Mouse (Mus musculus) CH12.LX (cell line): ENCODE results near the gene Serpinb9. TPM values are rescaled to one million over a fixed set of nuclear protein-coding genes. Genes with fewer than 3 reads are reported as not detected.

Source experiments
- DNase-seq: peaks from one replicate; pipeline ENCODE4 v3.0.0-alpha.2; 2013; ENCODE audit errors: extremely low read depth
- H3K27ac ChIP-seq: 2 replicates; pipeline ENCODE4 v1.5.1; 2012; ENCODE audit warnings: low read depth, mild to moderate bottlenecking, control low read depth, moderate library complexity; ENCODE audit not compliant: insufficient read depth
- H3K27me3 ChIP-seq: replicated peaks from 2 replicates; pipeline ENCODE3; 2012; ENCODE audit warnings: inconsistent platforms
- H3K36me3 ChIP-seq, 2 experiments: replicated peaks in 1 of 2; 2 replicates each; pipeline versions ENCODE3 to v1.6.1; 2012; ENCODE audit warnings: inconsistent platforms in 1 of 2, low read length in 1 of 2, mild to moderate bottlenecking in 1 of 2, mixed read lengths in 1 of 2, moderate library complexity in 1 of 2; ENCODE audit not compliant: control insufficient read depth in 1 of 2, insufficient read depth in 1 of 2
- H3K4me1 ChIP-seq, 2 experiments: 2 replicates each; pipeline ENCODE4 v1.6.1; 2012; ENCODE audit warnings: inconsistent platforms in 1 of 2, moderate library complexity in 1 of 2; ENCODE audit not compliant: insufficient read depth in 2 of 2, control insufficient read depth in 1 of 2
- H3K4me2 ChIP-seq: 2 replicates; pipeline ENCODE4 v1.6.1; 2012; ENCODE audit warnings: low read depth, mild to moderate bottlenecking, control low read depth; ENCODE audit not compliant: poor library complexity, insufficient read depth, severe bottlenecking
- H3K4me3 ChIP-seq, 3 experiments: fragments of 150-350 bp in 1 of 3; sonication (generic) in 1 of 3; replicated peaks in 1 of 3; 2 replicates each; pipeline versions ENCODE3 to v1.5.1; 2011 to 2012; ENCODE audit warnings: low read depth in 2 of 3, low read length in 2 of 3, mild to moderate bottlenecking in 2 of 3, moderate library complexity in 2 of 3, control low read depth in 1 of 3, improper control_type of control experiment in 1 of 3, inconsistent platforms in 1 of 3, mixed read lengths in 1 of 3; ENCODE audit not compliant: poor library complexity in 1 of 3
- H3K79me2 ChIP-seq: replicated peaks from 2 replicates; pipeline ENCODE4 v1.6.1; 2012; ENCODE audit warnings: mild to moderate bottlenecking, moderate library complexity; ENCODE audit not compliant: control insufficient read depth, poor library complexity, insufficient read depth, severe bottlenecking; ENCODE audit errors: extremely low read depth
- H3K9ac ChIP-seq: 2 replicates; pipeline ENCODE4 v1.6.1; 2012; ENCODE audit warnings: low read depth, mild to moderate bottlenecking, control low read depth, moderate library complexity; ENCODE audit not compliant: insufficient read depth
- H3K9me3 ChIP-seq: replicated peaks from 2 replicates; pipeline ENCODE3; 2012; ENCODE audit warnings: low read length, inconsistent platforms, mixed read lengths
- E2F4 ChIP-seq: IDR thresholded peaks from 2 replicates; pipeline ENCODE4 v1.6.1; 2011; ENCODE audit warnings: low read depth, low read length, improper control_type of control experiment; ENCODE audit not compliant: insufficient replicate concordance
- ELF1 ChIP-seq: IDR thresholded peaks from 2 replicates; pipeline ENCODE4 v1.6.1; 2014; ENCODE audit warnings: low read depth, mild to moderate bottlenecking, inconsistent platforms, low read length, improper control_type of control experiment
- GABPA ChIP-seq: IDR thresholded peaks from 2 replicates; pipeline ENCODE4 v1.6.1; 2012; ENCODE audit warnings: low read depth, low read length, improper control_type of control experiment, inconsistent platforms; ENCODE audit not compliant: insufficient replicate concordance
- HCFC1 ChIP-seq: IDR thresholded peaks from 2 replicates; pipeline ENCODE4 v1.6.1; 2012; ENCODE audit warnings: low read depth, mild to moderate bottlenecking, inconsistent platforms, low read length, improper control_type of control experiment
- IRF4 ChIP-seq: IDR thresholded peaks from 2 replicates; pipeline ENCODE4 v1.6.1; 2014; ENCODE audit warnings: low read depth, mild to moderate bottlenecking, inconsistent platforms, low read length, improper control_type of control experiment
- JUN ChIP-seq: IDR thresholded peaks from 2 replicates; pipeline ENCODE4 v1.6.1; 2011; ENCODE audit warnings: low read depth, mild to moderate bottlenecking, low read length, improper control_type of control experiment, moderate library complexity; ENCODE audit not compliant: insufficient read depth
- KAT2A ChIP-seq: IDR thresholded peaks from 2 replicates; pipeline ENCODE4 v1.6.1; 2012; ENCODE audit warnings: low read length, improper control_type of control experiment, inconsistent platforms; ENCODE audit not compliant: insufficient replicate concordance
- MAFK ChIP-seq: IDR thresholded peaks from 2 replicates; pipeline ENCODE4 v1.6.1; 2011; ENCODE audit warnings: low read length, improper control_type of control experiment; ENCODE audit not compliant: insufficient replicate concordance
- MAX ChIP-seq: IDR thresholded peaks from 2 replicates; pipeline ENCODE4 v1.6.1; 2011; ENCODE audit warnings: low read length, improper control_type of control experiment
- MEF2A ChIP-seq: IDR thresholded peaks from 2 replicates; pipeline ENCODE4 v1.6.1; 2014; ENCODE audit warnings: low read depth, mild to moderate bottlenecking, inconsistent platforms, low read length, improper control_type of control experiment, borderline replicate concordance
- MXI1 ChIP-seq: IDR thresholded peaks from 2 replicates; pipeline ENCODE4 v1.6.1; 2011; ENCODE audit warnings: mild to moderate bottlenecking, low read depth, low read length, improper control_type of control experiment
- MYC ChIP-seq: IDR thresholded peaks from 2 replicates; pipeline ENCODE4 v1.6.1; 2011; ENCODE audit warnings: low read depth, mild to moderate bottlenecking, improper control_type of control experiment, low read length
- PAX5 ChIP-seq: IDR thresholded peaks from 2 replicates; pipeline ENCODE4 v1.6.1; 2012; ENCODE audit warnings: low read length, inconsistent platforms, mixed read lengths
- POLR2A ChIP-seq: IDR thresholded peaks from 2 replicates; pipeline ENCODE4 v1.6.1; 2011; ENCODE audit warnings: low read depth, mild to moderate bottlenecking, improper control_type of control experiment, low read length
- POLR2AphosphoS2 ChIP-seq: IDR thresholded peaks from 2 replicates; pipeline ENCODE4 v1.6.1; 2011; ENCODE audit warnings: low read depth, low read length, improper control_type of control experiment
- RCOR1 ChIP-seq: conservative IDR thresholded peaks from 2 replicates; pipeline ENCODE4 v1.6.1; 2012; ENCODE audit warnings: low read depth, mild to moderate bottlenecking, inconsistent platforms, low read length, improper control_type of control experiment
- SIN3A ChIP-seq: IDR thresholded peaks from 2 replicates; pipeline ENCODE4 v1.6.1; 2012; ENCODE audit warnings: low read length, improper control_type of control experiment, inconsistent platforms
- TBP ChIP-seq: conservative IDR thresholded peaks from 2 replicates; pipeline ENCODE4 v1.6.1; 2011; ENCODE audit warnings: low read depth, low read length, improper control_type of control experiment
- TCF12 ChIP-seq: IDR thresholded peaks from 2 replicates; pipeline ENCODE4 v1.6.1; 2014; ENCODE audit warnings: low read depth, mild to moderate bottlenecking, inconsistent platforms, low read length, improper control_type of control experiment
- UBTF ChIP-seq: IDR thresholded peaks from 2 replicates; pipeline ENCODE4 v1.6.1; 2012; ENCODE audit warnings: low read depth, mild to moderate bottlenecking, inconsistent platforms, low read length, improper control_type of control experiment, moderate library complexity
- USF1 ChIP-seq: IDR thresholded peaks from 2 replicates; pipeline ENCODE4 v1.6.1; 2014; ENCODE audit warnings: low read depth, mild to moderate bottlenecking, inconsistent platforms, low read length, improper control_type of control experiment
- ZKSCAN1 ChIP-seq: IDR thresholded peaks from 2 replicates; pipeline ENCODE4 v1.6.1; 2012; ENCODE audit warnings: low read depth, inconsistent platforms, low read length, improper control_type of control experiment, borderline replicate concordance
- dilution Hi-C: fragments of 300-500 bp; cut with MboI; formaldehyde crosslinking; loops from 2 replicates; pipeline ENCODE4 v1.14.3; 2020; ENCODE audit warnings: low sequenced_read_pairs; ENCODE audit not compliant: extremely low pct_unique_long_range_greater_than_20kb, extremely low pct_ligation_motif_present
- in situ Hi-C: fragments of 300-500 bp; cut with MboI; formaldehyde crosslinking; loops from 3 replicates; pipeline ENCODE4 v1.14.3; 2019; ENCODE audit warnings: low sequenced_read_pairs, low pct_ligation_motif_present, low pct_unique_long_range_greater_than_20kb, mixed read lengths
- polyA plus RNA-seq: library from polyadenylated mRNA; unstranded; fragments of >175 nt; gene quantifications from 2 replicates; pipeline ENCODE4 v1.2.1, GENCODE M21; 2012; ENCODE audit warnings: low read depth; ENCODE audit not compliant: insufficient read length
- total RNA-seq, 2 experiments: library from RNA; depleted of rRNA; stranded (reverse); fragments of 300-350 nt in 1 of 2; fragments of >200 nt in 1 of 2; gene quantifications; 2 replicates each; pipeline ENCODE4 v1.2.3; 2012 to 2014

The Serpinb9 gene
- total and polyA plus RNA-seq, 3 experiments: 3.5 to 14.6 (median 12.1) TPM

- Histone ChIP-seq H3K4me1 (peaks cover 0 to 9% of the 10 kb centered on the region in 2 experiments; a peak in 1 of 4 replicates), H3K27ac (no peak overlapping the region), H3K4me3 (no peak overlapping the region), H3K36me3 (peaks cover 0 to 87% of the 10 kb centered on the region in 2 experiments), H3K79me2 (no peaks in the 10 kb centered on the region), H3K27me3 (no peaks in the 10 kb centered on the region), H3K9me3 (no peaks in the 10 kb centered on the region), H3K4me2 (no peak overlapping the region), H3K9ac (no peak overlapping the region)
- dilution Hi-C loops: no loop called here
- no peak for DNase-seq
- in situ Hi-C loops: no loop called here
- TF ChIP-seq MEF2A: no peak
- TF ChIP-seq POLR2A: no peak
- no peak for TF ChIP-seq JUN
- TF ChIP-seq HCFC1: no peak
- TF ChIP-seq SIN3A: no peak
- TF ChIP-seq PAX5: no peak
- no peak for TF ChIP-seq ZKSCAN1
- no peak for TF ChIP-seq MXI1
- TF ChIP-seq TBP: no peak
- no peak for TF ChIP-seq UBTF
- no peak for TF ChIP-seq IRF4
- no peak for TF ChIP-seq ELF1
- TF ChIP-seq KAT2A: no peak
- no peak for TF ChIP-seq RCOR1
- no peak for TF ChIP-seq MYC
- no peak for TF ChIP-seq MAX
- no peak for TF ChIP-seq POLR2AphosphoS2
- no peak for TF ChIP-seq USF1
Measured at GRCm38 (mm10) chr13:32974889-32975460, 28.1 kb upstream of the Serpinb9 start.

- in situ Hi-C loops: no loop called here
- peaks cover 0 to 9% of the 10 kb centered on the region in 2 experiments; a peak in 1 of 4 replicates for H3K4me1 ChIP-seq
- peaks cover 0 to 80% of the 10 kb centered on the region in 2 experiments for H3K36me3 ChIP-seq
- no peak for DNase-seq
- no peak overlapping the region for H3K27ac ChIP-seq
- dilution Hi-C loops: no loop called here
- H3K79me2 ChIP-seq: no peaks in the 10 kb centered on the region
- no peak overlapping the region for H3K4me2 ChIP-seq
- H3K4me3 ChIP-seq: no peak overlapping the region
- TF ChIP-seq RCOR1 (no peak), E2F4 (no peak), MAX (no peak), GABPA (no peak), TCF12 (no peak), MAFK (no peak), HCFC1 (no peak), KAT2A (no peak)
- H3K9me3 ChIP-seq: no peaks in the 10 kb centered on the region
- H3K27me3 ChIP-seq: no peaks in the 10 kb centered on the region
- H3K9ac ChIP-seq: no peak overlapping the region
Measured at GRCm38 (mm10) chr13:32975710-32976109, 27.3 kb upstream of the Serpinb9 start.
